Mouse (Mus musculus) left cerebral cortex, adult 11 months (tissue): ENCODE data around the gene Disc1.
A peak's percentile ranks its signal among the peaks of the same experiment; 100 is the strongest.

Experiments used
- DNase-seq: peaks from one replicate; pipeline ENCODE4 v3.0.0; 2022; ENCODE audit warnings: low spot score

Disc1 gene

GRCm38 (mm10) chr8:125128305-125128704, 74.3 kb downstream of the Disc1 start:
- no peak for DNase-seq

- DNase-seq: no peak
These were observed 76.8 kb downstream of the Disc1 start for GRCm38 (mm10) chr8:125130835-125131234.

GRCm38 (mm10) chr8:125131265-125131664, 77.3 kb downstream of the Disc1 start:
- DNase-seq: no peak

- peak; percentile 13 for DNase-seq
These were observed 79.7 kb downstream of the Disc1 start for GRCm38 (mm10) chr8:125133685-125134114.

- no peak for DNase-seq
These were observed 80.9 kb downstream of the Disc1 start for GRCm38 (mm10) chr8:125134876-125135275.

GRCm38 (mm10) chr8:125139689-125140150, 85.7 kb downstream of the Disc1 start:
- no peak for DNase-seq

GRCm38 (mm10) chr8:125140965-125141364, 87.0 kb downstream of the Disc1 start:
- no peak for DNase-seq

GRCm38 (mm10) chr8:125156863-125157640, 103.1 kb downstream of the Disc1 start:
- DNase-seq: no peak

- DNase-seq: no peak
These were observed 103.6 kb downstream of the Disc1 start for GRCm38 (mm10) chr8:125157641-125158005.

GRCm38 (mm10) chr8:125159387-125159786, 105.4 kb downstream of the Disc1 start:
- no peak for DNase-seq

GRCm38 (mm10) chr8:125163491-125163890, 109.5 kb downstream of the Disc1 start:
- DNase-seq: no peak

- no peak for DNase-seq
These were observed 109.9 kb downstream of the Disc1 start for GRCm38 (mm10) chr8:125163906-125164305.

GRCm38 (mm10) chr8:125165505-125166446, 111.8 kb downstream of the Disc1 start:
- DNase-seq: peak; percentile 18

- no peak for DNase-seq
These were observed 112.5 kb downstream of the Disc1 start for GRCm38 (mm10) chr8:125166545-125166944.

GRCm38 (mm10) chr8:125166988-125167387, 113.0 kb downstream of the Disc1 start:
- DNase-seq: no peak

- DNase-seq: no peak
These were observed 115.6 kb downstream of the Disc1 start for GRCm38 (mm10) chr8:125169628-125170027.

- no peak for DNase-seq
These were observed 117.5 kb downstream of the Disc1 start for GRCm38 (mm10) chr8:125171531-125171930.

- DNase-seq: no peak
These were observed 120.2 kb downstream of the Disc1 start for GRCm38 (mm10) chr8:125174237-125174636.

GRCm38 (mm10) chr8:125174851-125175250, 120.9 kb downstream of the Disc1 start:
- no peak for DNase-seq

GRCm38 (mm10) chr8:125175661-125176060, 121.7 kb downstream of the Disc1 start:
- DNase-seq: no peak

GRCm38 (mm10) chr8:125177091-125177490, 123.1 kb downstream of the Disc1 start:
- DNase-seq: no peak

- no peak for DNase-seq
These were observed 124.0 kb downstream of the Disc1 start for GRCm38 (mm10) chr8:125177958-125178357.
